Mouse (Mus musculus) urinary bladder, postnatal 4 days (tissue): Measurements from ENCODE around the gene Rab20.
"Not testable (repeated sequence)": the region's sequence is repeated elsewhere in the genome, so short reads cannot be mapped to it uniquely, and the experiment has no call there.

Experiments used
- DNase-seq, 2 experiments: peaks; one replicate each; pipeline ENCODE4 v3.0.0; 2021 to 2022; ENCODE audit warnings: low spot score in 2 of 2

Gene Rab20

GRCm38 (mm10) chr8:11481876-11482275 is 3.4 kb upstream of the Rab20 start:
- DNase-seq: no peak

- no peak for DNase-seq
Measured at GRCm38 (mm10) chr8:11479591-11479990, 1.1 kb upstream of the Rab20 start.

GRCm38 (mm10) chr8:11478807-11479527 is 457 bp upstream of the Rab20 start:
- no peak for DNase-seq

GRCm38 (mm10) chr8:11477178-11477553 is 1.3 kb downstream of the Rab20 start:
- no peak for DNase-seq

- DNase-seq: peak in 1 of 2 experiments; percentile 61
Measured at GRCm38 (mm10) chr8:11476338-11477177, 2.0 kb downstream of the Rab20 start.

GRCm38 (mm10) chr8:11475876-11476275 is 2.6 kb downstream of the Rab20 start:
- no peak for DNase-seq

GRCm38 (mm10) chr8:11475397-11475796 is 3.1 kb downstream of the Rab20 start:
- DNase-seq: no peak

- no peak for DNase-seq
Measured at GRCm38 (mm10) chr8:11473072-11473471, 5.4 kb downstream of the Rab20 start.

- no peak for DNase-seq
Measured at GRCm38 (mm10) chr8:11471309-11471708, 7.2 kb downstream of the Rab20 start.

- DNase-seq: no peak
Measured at GRCm38 (mm10) chr8:11470694-11471093, 7.8 kb downstream of the Rab20 start.

GRCm38 (mm10) chr8:11469095-11469494 is 9.4 kb downstream of the Rab20 start:
- no peak for DNase-seq

- not testable (repeated sequence) for DNase-seq
Measured at GRCm38 (mm10) chr8:11466528-11466927, 12.0 kb downstream of the Rab20 start.

GRCm38 (mm10) chr8:11465619-11466018 is 12.9 kb downstream of the Rab20 start:
- no peak for DNase-seq

GRCm38 (mm10) chr8:11464707-11464964 is 13.9 kb downstream of the Rab20 start:
- DNase-seq: no peak

GRCm38 (mm10) chr8:11463889-11464706 is 14.4 kb downstream of the Rab20 start:
- no peak for DNase-seq

GRCm38 (mm10) chr8:11463541-11463888 is 15.0 kb downstream of the Rab20 start:
- no peak for DNase-seq

GRCm38 (mm10) chr8:11462641-11463040 is 15.9 kb downstream of the Rab20 start:
- DNase-seq: no peak

GRCm38 (mm10) chr8:11461847-11462246 is 16.7 kb downstream of the Rab20 start:
- DNase-seq: no peak

- no peak for DNase-seq
Measured at GRCm38 (mm10) chr8:11460934-11461333, 17.6 kb downstream of the Rab20 start.

GRCm38 (mm10) chr8:11459016-11459415 is 19.5 kb downstream of the Rab20 start:
- DNase-seq: no peak

- DNase-seq: no peak
Measured at GRCm38 (mm10) chr8:11457981-11458836, 20.3 kb downstream of the Rab20 start.

- no peak for DNase-seq
Measured at GRCm38 (mm10) chr8:11457278-11457677, 21.2 kb downstream of the Rab20 start.
